Mouse (Mus musculus): ENCODE measurements around the gene AV320801. TPM values are rescaled to one million over a fixed set of nuclear protein-coding genes. Genes with fewer than 3 reads are reported as not detected.
"Not testable (repeated sequence)": the region's sequence is repeated elsewhere in the genome, so short reads cannot be mapped to it uniquely, and the experiment has no call there.

The AV320801 gene
- total RNA-seq (2021) = not detected
- long read RNA-seq, experiment 1 = 0 reads
- long read RNA-seq, experiment 2 = 0 reads

DNA sequence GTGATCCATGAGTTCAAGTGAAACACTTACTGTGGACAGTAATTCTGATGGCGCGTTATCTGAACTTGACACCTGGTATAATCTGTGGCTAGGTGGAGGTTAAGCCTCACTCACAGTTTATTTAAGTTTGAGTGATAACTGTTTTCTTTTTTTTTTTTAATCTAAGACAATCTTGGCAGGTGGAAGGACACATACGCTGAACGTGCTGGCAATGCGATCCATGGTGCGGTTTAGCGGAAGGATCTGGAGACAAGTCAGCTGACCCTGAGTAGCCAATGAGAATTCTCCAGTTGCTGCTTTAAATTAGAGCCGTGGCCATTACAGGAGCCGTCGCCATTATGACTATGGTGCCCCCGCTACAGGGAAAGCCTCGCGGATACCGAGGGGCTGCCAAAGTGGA lies at the start of gene AV320801:
Gene AV320801, plus strand, starts transcription at position 301 of the 400 bp plus-strand sequence.
- DNase-seq; intact Hi-C loops (cut with DNase I): not testable (repeated sequence)

DNA sequence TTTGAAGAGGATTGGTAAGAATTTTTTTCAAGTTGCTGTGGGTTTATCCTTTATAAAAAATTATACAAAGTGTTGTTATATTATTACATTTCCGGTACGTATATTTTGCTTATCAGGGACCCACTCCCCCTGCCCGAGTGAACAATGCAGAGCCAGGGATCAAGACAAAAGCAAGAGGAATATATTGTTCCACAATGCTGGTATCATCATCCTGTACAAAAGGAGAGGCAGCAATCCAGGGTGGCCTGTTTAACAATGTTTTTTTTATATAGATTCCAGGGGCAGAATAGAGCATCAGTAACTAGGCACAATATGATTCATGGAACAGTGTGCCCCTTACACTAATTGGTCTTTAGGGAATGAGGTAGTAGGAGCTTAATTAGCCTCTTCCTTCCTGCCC lies 30.2 kb upstream of the AV320801 start:
- intact Hi-C loops (cut with DNase I); DNase-seq: not testable (repeated sequence)

DNA sequence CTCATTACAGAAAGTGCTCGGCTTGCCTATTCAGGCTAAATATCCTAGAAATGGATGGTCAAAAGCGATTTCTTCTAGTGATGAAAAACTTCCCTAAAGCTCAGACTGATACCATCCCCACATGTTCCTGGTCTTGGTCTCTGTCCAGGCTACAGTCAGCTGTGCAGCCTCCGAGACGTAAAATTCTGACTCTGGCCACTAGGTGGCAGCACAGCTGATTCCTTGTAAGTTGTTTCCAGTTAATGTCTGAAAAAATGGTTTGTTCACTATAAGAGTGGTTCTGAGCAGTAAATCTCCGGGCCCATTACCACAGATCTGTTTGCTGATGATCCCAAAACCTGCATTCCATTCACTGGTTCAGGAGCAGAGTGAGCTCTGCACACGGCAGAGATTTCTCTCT lies 12.5 kb upstream of the AV320801 start:
- intact Hi-C loops (cut with DNase I); DNase-seq: not testable (repeated sequence)

DNA sequence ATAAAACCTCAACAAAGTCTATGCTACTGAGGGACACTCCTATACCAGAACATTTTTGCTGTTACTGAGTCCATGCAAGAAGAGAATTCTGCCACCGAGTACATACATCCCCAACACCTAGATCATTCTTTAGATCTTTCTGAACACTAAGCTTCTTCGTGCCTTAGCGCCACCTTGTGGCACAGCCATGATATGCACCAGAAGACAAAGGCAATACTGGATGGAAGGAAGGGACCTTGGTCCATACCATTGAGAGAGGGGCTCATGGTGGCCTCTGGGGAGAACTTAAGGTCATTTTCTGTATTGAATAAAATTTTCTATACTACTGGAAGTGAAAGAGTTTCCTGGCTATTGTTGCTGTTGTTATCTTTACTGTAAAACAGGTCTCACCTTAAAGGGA lies 11.2 kb upstream of the AV320801 start:
- intact Hi-C loops (cut with DNase I); DNase-seq: not testable (repeated sequence)

Other genes starting within 250 kb of the AV320801 start
- gene Pramel3, start 192.3 kb upstream of the AV320801 start, total RNA-seq (2021) = not detected
- not detected for gene Gm5128, start 121.3 kb upstream of the AV320801 start, total RNA-seq (2021)
- gene Gm7903, start 60.8 kb upstream of the AV320801 start, total RNA-seq (2021) = not detected
- gene Nxf7, start 104.2 kb downstream of the AV320801 start, total RNA-seq (2021) = under 1 TPM in 1 of 2 experiments, not detected in 1; 0.10 TPM
- not detected for gene Prame, start 133.1 kb downstream of the AV320801 start, total RNA-seq (2021)
- not detected for gene Tcp11x2, start 199.2 kb downstream of the AV320801 start, total RNA-seq (2021)
- not detected for gene Tmsb15a, start 230.7 kb downstream of the AV320801 start, total RNA-seq (2021)
- gene Armcx5, start 248.1 kb downstream of the AV320801 start, total RNA-seq (2021) = 1 to 10 TPM; 6.4 to 6.5 TPM
- gene Gprasp1, start 248.1 kb downstream of the AV320801 start, total RNA-seq (2021) = 10 to 100 TPM; 17.8 to 21.5 TPM

Measured in heart, postnatal 14 days (tissue).